Mouse (Mus musculus) hindbrain, embryonic 11.5 days (tissue): ENCODE data around the gene Zscan22. TPM values are rescaled to one million over a fixed set of nuclear protein-coding genes. Genes with fewer than 3 reads are reported as not detected.
"Not testable (repeated sequence)": the region's sequence is repeated elsewhere in the genome, so short reads cannot be mapped to it uniquely, and the experiment has no call there.

ENCODE experiments used
- ATAC-seq: fragments of 200-750 bp; cut with Nextera tagmentation; 2 replicates; pipeline ENCODE4 v1.8.0; 2017; ENCODE audit warnings: mild to moderate bottlenecking, moderate TSS enrichment, moderate library complexity; ENCODE audit not compliant: low FRiP score
- DNase-seq: peaks from one replicate; pipeline ENCODE4 v3.0.0-alpha.2; 2015; ENCODE audit warnings: low spot score
- H3K27ac ChIP-seq: fragments of 300-500 bp; sonication (generic); 2 replicates; pipeline ENCODE4 v1.5.1; 2014; ENCODE audit warnings: mild to moderate bottlenecking, low read depth, low read length
- H3K27me3 ChIP-seq: fragments of 300-500 bp; sonication (generic); 2 replicates; pipeline ENCODE4 v1.6.1; 2014; ENCODE audit warnings: mild to moderate bottlenecking, low read length, moderate library complexity, mixed read lengths; ENCODE audit not compliant: control insufficient read depth, insufficient read depth
- H3K36me3 ChIP-seq: fragments of 300-500 bp; sonication (generic); 2 replicates; pipeline ENCODE4 v1.6.1; 2014; ENCODE audit warnings: mild to moderate bottlenecking, low read length, moderate library complexity, mixed read lengths; ENCODE audit not compliant: control insufficient read depth, insufficient read depth
- H3K4me1 ChIP-seq: fragments of 300-500 bp; sonication (generic); replicated peaks from 2 replicates; pipeline ENCODE4 v1.6.1; 2014; ENCODE audit warnings: low read length, mixed read lengths; ENCODE audit not compliant: control insufficient read depth, insufficient read depth
- H3K4me2 ChIP-seq: fragments of 300-500 bp; sonication (generic); replicated peaks from 2 replicates; pipeline ENCODE4 v1.6.1; 2014; ENCODE audit warnings: mild to moderate bottlenecking, low read depth, low read length
- H3K4me3 ChIP-seq: fragments of 300-500 bp; sonication (generic); 2 replicates; pipeline ENCODE4 v1.5.1; 2014; ENCODE audit warnings: low read depth, low read length
- H3K9ac ChIP-seq: fragments of 300-500 bp; sonication (generic); 2 replicates; pipeline ENCODE4 v1.6.1; 2014; ENCODE audit warnings: low read depth, low read length
- H3K9me3 ChIP-seq: fragments of 300-500 bp; sonication (generic); 2 replicates; pipeline ENCODE4 v1.6.1; 2016; ENCODE audit warnings: low read length; ENCODE audit not compliant: control insufficient read depth
- WGBS: fragments of 180-500 bp; shearing (Covaris S2); extraction: QIAGEN DNeasy Blood & Tissue Kit; methylation state at CpG from one replicate; pipeline ENCODE4 v1.1.7; 2014; 5-methylcytosine and 5-hydroxymethylcytosine counted together
- polyA plus RNA-seq: library from polyadenylated mRNA; unstranded; fragments of >200 nt; fragmentation: Nextera tagmentation; extraction: Ambion mirVana; gene quantifications from 2 replicates; pipeline ENCODE4 v1.2.1, GENCODE M21; 2014

Zscan22 gene
- polyA plus RNA-seq, 1 experiment from 2014 or later = 19.1 TPM

- Histone ChIP-seq H3K9ac (peak within 1 kb of the TSS; percentile 93), H3K9me3 (no peaks in the 10 kb centered on the region), H3K4me3 (peak within 1 kb of the TSS; percentile 97), H3K27me3 (peaks cover 2% of the 10 kb centered on the region; the same call in 1 of the 2 replicates), H3K27ac (peak within 1 kb of the TSS; percentile 74), H3K36me3 (peaks cover 16% of the 10 kb centered on the region; the same call in 1 of the 2 replicates), H3K4me1 (peaks cover 3% of the 10 kb centered on the region), H3K4me2 (peak within 1 kb of the TSS; percentile 86)
- ATAC-seq = peak; percentile 99
- DNase-seq = peak; percentile 99
- WGBS = under 1% methylated on average over 55 of the region's 55 CpGs
Measured at GRCm38 (mm10) chr7:12921705-12922465, 24.3 kb downstream of the Zscan22 start, which contains the start of gene Rps5. TSS of gene Rps5 (plus strand) at chr7:12922290.

GRCm38 (mm10) chr7:12922729-12923128 lies 25.1 kb downstream of the Zscan22 start:
- Histone ChIP-seq H3K36me3 (peaks cover 16% of the 10 kb centered on the region; the same call in 1 of the 2 replicates), H3K9ac (peak overlapping the region; percentile 93), H3K27me3 (peaks cover 7% of the 10 kb centered on the region), H3K4me3 (peak overlapping the region; percentile 97), H3K9me3 (no peaks in the 10 kb centered on the region), H3K27ac (no peak overlapping the region), H3K4me1 (peaks cover 3% of the 10 kb centered on the region), H3K4me2 (peak overlapping the region; percentile 83)
- no peak for ATAC-seq
- DNase-seq = no peak
- WGBS = 3% methylated on average over 8 of the region's 8 CpGs

GRCm38 (mm10) chr7:12926316-12926715 lies 28.7 kb downstream of the Zscan22 start:
- H3K9ac ChIP-seq = no peak overlapping the region
- DNase-seq (no peak), ATAC-seq (no peak)
- 87% methylated on average over 7 of the region's 7 CpGs for WGBS
- no peak overlapping the region for H3K4me3 ChIP-seq
- no peak overlapping the region for H3K4me2 ChIP-seq
- H3K36me3 ChIP-seq = peaks cover 16% of the 10 kb centered on the region; the same call in 1 of the 2 replicates
- H3K27me3 ChIP-seq = peaks cover 11% of the 10 kb centered on the region
- peaks cover 7% of the 10 kb centered on the region for H3K4me1 ChIP-seq
- H3K9me3 ChIP-seq = no peaks in the 10 kb centered on the region
- H3K27ac ChIP-seq = no peak overlapping the region

GRCm38 (mm10) chr7:12927191-12927680 lies 29.6 kb downstream of the Zscan22 start, which contains the start of gene Rnf225:
TSS of gene Rnf225 (plus strand) at chr7:12927416.
- peaks cover 11% of the 10 kb centered on the region for H3K27me3 ChIP-seq
- H3K9me3 ChIP-seq = no peaks in the 10 kb centered on the region
- H3K9ac ChIP-seq = no peak within 1 kb of the TSS
- H3K4me3 ChIP-seq = peak within 1 kb of the TSS; percentile 24
- ATAC-seq (0 out of 2 replicates have a peak, but pooled peaks have one; percentile 12), DNase-seq (no peak)
- H3K27ac ChIP-seq = no peak within 1 kb of the TSS
- 23% methylated on average over 8 of the region's 8 CpGs for WGBS
- peak within 1 kb of the TSS; percentile 46 for H3K4me2 ChIP-seq
- H3K4me1 ChIP-seq = peaks cover 7% of the 10 kb centered on the region
- H3K36me3 ChIP-seq = peaks cover 16% of the 10 kb centered on the region; the same call in 1 of the 2 replicates

- Histone ChIP-seq H3K27ac (no peak overlapping the region), H3K4me2 (peak overlapping the region; percentile 46), H3K4me3 (peak overlapping the region; percentile 24), H3K9ac (no peak overlapping the region), H3K27me3 (peaks cover 11% of the 10 kb centered on the region), H3K36me3 (peaks cover 16% of the 10 kb centered on the region; the same call in 1 of the 2 replicates), H3K4me1 (peaks cover 7% of the 10 kb centered on the region), H3K9me3 (no peaks in the 10 kb centered on the region)
- peak; percentile 41 for DNase-seq
- peak; percentile 42 for ATAC-seq
- 4% methylated on average over 65 of the region's 65 CpGs for WGBS
Measured at GRCm38 (mm10) chr7:12927693-12928589, 30.3 kb downstream of the Zscan22 start.

- no peak overlapping the region for H3K4me3 ChIP-seq
- no peaks in the 10 kb centered on the region for H3K27me3 ChIP-seq
- ATAC-seq (no peak), DNase-seq (no peak)
- H3K4me2 ChIP-seq = no peak overlapping the region
- H3K9ac ChIP-seq = no peak overlapping the region
- no peaks in the 10 kb centered on the region for H3K4me1 ChIP-seq
- no peaks in the 10 kb centered on the region for H3K9me3 ChIP-seq
- H3K36me3 ChIP-seq = no peaks in the 10 kb centered on the region
- H3K27ac ChIP-seq = no peak overlapping the region
- WGBS = 48% methylated on average over 4 of the region's 4 CpGs
Measured at GRCm38 (mm10) chr7:12933615-12934140, 36.1 kb downstream of the Zscan22 start.

GRCm38 (mm10) chr7:12934808-12935207 lies 37.2 kb downstream of the Zscan22 start:
- DNase-seq (no peak), ATAC-seq (no peak)
- no peak overlapping the region for H3K4me3 ChIP-seq
- WGBS = 78% methylated on average over 3 of the region's 3 CpGs
- H3K9ac ChIP-seq = no peak overlapping the region
- no peaks in the 10 kb centered on the region for H3K36me3 ChIP-seq
- no peak overlapping the region for H3K4me2 ChIP-seq
- no peak overlapping the region for H3K27ac ChIP-seq
- H3K9me3 ChIP-seq = no peaks in the 10 kb centered on the region
- no peaks in the 10 kb centered on the region for H3K4me1 ChIP-seq
- no peaks in the 10 kb centered on the region for H3K27me3 ChIP-seq

- H3K4me1 ChIP-seq, H3K27ac ChIP-seq, H3K4me2 ChIP-seq, ATAC-seq, DNase-seq, H3K9ac ChIP-seq, H3K9me3 ChIP-seq, H3K4me3 ChIP-seq, H3K27me3 ChIP-seq, H3K36me3 ChIP-seq: not testable (repeated sequence)
- WGBS = 92% methylated on average over 4 of the region's 4 CpGs
Measured at GRCm38 (mm10) chr7:12937254-12937803, 39.7 kb downstream of the Zscan22 start.
